Mouse (Mus musculus): Measurements from ENCODE around the gene Cryba2. TPM values are rescaled to one million over a fixed set of nuclear protein-coding genes. Genes with fewer than 3 reads are reported as not detected.

Gene Cryba2
- polyA plus RNA-seq, 1 experiment from 2014 or later, result 1.5 TPM

GRCm38 (mm10) chr1:74855156-74855555 is 37.8 kb downstream of the Cryba2 start:
- H3K4me3 ChIP-seq (ENCODE audit: low read length), result peak overlapping the region; percentile 72
- under 1% methylated on average over 48 of the region's 48 CpGs for WGBS
- peak overlapping the region; percentile 66 for H3K9ac ChIP-seq (ENCODE audit: low read depth, low read length)
- no peak; the same call in 1 of the 2 replicates for ATAC-seq
- no peaks in the 10 kb centered on the region for H3K9me3 ChIP-seq (ENCODE audit: control insufficient read depth, low read length)
- H3K4me1 ChIP-seq (ENCODE audit: control insufficient read depth, insufficient read depth, low read length), result peaks cover 27% of the 10 kb centered on the region
- peaks cover 89% of the 10 kb centered on the region for H3K27me3 ChIP-seq (replicated peaks; ENCODE audit: control insufficient read depth, insufficient read depth, low read length)
- peak overlapping the region; percentile 100 for H3K4me2 ChIP-seq (ENCODE audit: low read depth, low read length)
- H3K36me3 ChIP-seq (ENCODE audit: control insufficient read depth, insufficient read depth, low read length), result no peaks in the 10 kb centered on the region
- no peak overlapping the region for H3K27ac ChIP-seq (ENCODE audit: low read length)

- H3K27ac ChIP-seq (ENCODE audit: low read length), result no peak within 1 kb of the TSS
- H3K36me3 ChIP-seq (ENCODE audit: control insufficient read depth, insufficient read depth, low read length), result no peaks in the 10 kb centered on the region
- peak within 1 kb of the TSS; percentile 100 for H3K4me2 ChIP-seq (ENCODE audit: low read depth, low read length)
- peak within 1 kb of the TSS; percentile 72 for H3K4me3 ChIP-seq (ENCODE audit: low read length)
- H3K4me1 ChIP-seq (ENCODE audit: control insufficient read depth, insufficient read depth, low read length), result peaks cover 27% of the 10 kb centered on the region
- H3K9me3 ChIP-seq (ENCODE audit: control insufficient read depth, low read length), result no peaks in the 10 kb centered on the region
- peak within 1 kb of the TSS; percentile 66 for H3K9ac ChIP-seq (ENCODE audit: low read depth, low read length)
- peaks cover 86% of the 10 kb centered on the region for H3K27me3 ChIP-seq (replicated peaks; ENCODE audit: control insufficient read depth, insufficient read depth, low read length)
- ATAC-seq, result peak; percentile 90
- WGBS, result 3% methylated on average over 39 of the region's 39 CpGs
Measured at GRCm38 (mm10) chr1:74854306-74855056, 38.5 kb downstream of the Cryba2 start, which contains the start of gene Cdk5r2. Gene Cdk5r2, plus strand, starts transcription at chr1:74854934.

GRCm38 (mm10) chr1:74851001-74851775 is 41.8 kb downstream of the Cryba2 start:
- H3K9ac ChIP-seq (ENCODE audit: low read depth, low read length), result no peak overlapping the region
- 18% methylated on average over 6 of the region's 6 CpGs for WGBS
- ATAC-seq, result no peak
- no peak overlapping the region for H3K4me3 ChIP-seq (ENCODE audit: low read length)
- peaks cover 55% of the 10 kb centered on the region for H3K27me3 ChIP-seq (replicated peaks; ENCODE audit: control insufficient read depth, insufficient read depth, low read length)
- no peak overlapping the region for H3K27ac ChIP-seq (ENCODE audit: low read length)
- no peak overlapping the region for H3K4me2 ChIP-seq (ENCODE audit: low read depth, low read length)
- no peaks in the 10 kb centered on the region for H3K36me3 ChIP-seq (ENCODE audit: control insufficient read depth, insufficient read depth, low read length)
- peaks cover 17% of the 10 kb centered on the region for H3K4me1 ChIP-seq (ENCODE audit: control insufficient read depth, insufficient read depth, low read length)
- H3K9me3 ChIP-seq (ENCODE audit: control insufficient read depth, low read length), result no peaks in the 10 kb centered on the region

GRCm38 (mm10) chr1:74850251-74850650 is 42.7 kb downstream of the Cryba2 start:
- H3K27me3 ChIP-seq (replicated peaks; ENCODE audit: control insufficient read depth, insufficient read depth, low read length), result peaks cover 46% of the 10 kb centered on the region
- no peak overlapping the region for H3K27ac ChIP-seq (ENCODE audit: low read length)
- 23% methylated on average over 6 of the region's 6 CpGs for WGBS
- peaks cover 8% of the 10 kb centered on the region for H3K4me1 ChIP-seq (ENCODE audit: control insufficient read depth, insufficient read depth, low read length)
- H3K4me2 ChIP-seq (ENCODE audit: low read depth, low read length), result no peak overlapping the region
- H3K9me3 ChIP-seq (ENCODE audit: control insufficient read depth, low read length), result no peaks in the 10 kb centered on the region
- ATAC-seq, result no peak
- H3K4me3 ChIP-seq (ENCODE audit: low read length), result no peak overlapping the region
- no peaks in the 10 kb centered on the region for H3K36me3 ChIP-seq (ENCODE audit: control insufficient read depth, insufficient read depth, low read length)
- no peak overlapping the region for H3K9ac ChIP-seq (ENCODE audit: low read depth, low read length)

- no peak overlapping the region for H3K9ac ChIP-seq (ENCODE audit: low read depth, low read length)
- H3K27ac ChIP-seq (ENCODE audit: low read length), result no peak overlapping the region
- no peaks in the 10 kb centered on the region for H3K4me1 ChIP-seq (ENCODE audit: control insufficient read depth, insufficient read depth, low read length)
- WGBS, result 63% methylated on average over 5 of the region's 5 CpGs
- ATAC-seq, result no peak
- no peak overlapping the region for H3K4me3 ChIP-seq (ENCODE audit: low read length)
- peaks cover 35% of the 10 kb centered on the region for H3K27me3 ChIP-seq (replicated peaks; ENCODE audit: control insufficient read depth, insufficient read depth, low read length)
- H3K9me3 ChIP-seq (ENCODE audit: control insufficient read depth, low read length), result no peaks in the 10 kb centered on the region
- no peaks in the 10 kb centered on the region for H3K36me3 ChIP-seq (ENCODE audit: control insufficient read depth, insufficient read depth, low read length)
- H3K4me2 ChIP-seq (ENCODE audit: low read depth, low read length), result no peak overlapping the region
Measured at GRCm38 (mm10) chr1:74848946-74849345, 44.0 kb downstream of the Cryba2 start.

GRCm38 (mm10) chr1:74846341-74846740 is 46.6 kb downstream of the Cryba2 start:
- H3K27ac ChIP-seq (ENCODE audit: low read length), result no peak overlapping the region
- H3K9me3 ChIP-seq (ENCODE audit: control insufficient read depth, low read length), result no peaks in the 10 kb centered on the region
- no peaks in the 10 kb centered on the region for H3K4me1 ChIP-seq (ENCODE audit: control insufficient read depth, insufficient read depth, low read length)
- no peak overlapping the region for H3K4me2 ChIP-seq (ENCODE audit: low read depth, low read length)
- no peaks in the 10 kb centered on the region for H3K36me3 ChIP-seq (ENCODE audit: control insufficient read depth, insufficient read depth, low read length)
- 38% methylated on average over 9 of the region's 9 CpGs for WGBS
- no peak for ATAC-seq
- peaks cover 18% of the 10 kb centered on the region for H3K27me3 ChIP-seq (replicated peaks; ENCODE audit: control insufficient read depth, insufficient read depth, low read length)
- no peak overlapping the region for H3K4me3 ChIP-seq (ENCODE audit: low read length)
- H3K9ac ChIP-seq (ENCODE audit: low read depth, low read length), result no peak overlapping the region

- Histone ChIP-seq H3K4me2 (ENCODE audit: low read depth, low read length) (no peak overlapping the region), H3K27ac (ENCODE audit: low read length) (no peak overlapping the region), H3K36me3 (ENCODE audit: control insufficient read depth, insufficient read depth, low read length) (no peaks in the 10 kb centered on the region), H3K4me1 (ENCODE audit: control insufficient read depth, insufficient read depth, low read length) (no peaks in the 10 kb centered on the region), H3K27me3 (replicated peaks; ENCODE audit: control insufficient read depth, insufficient read depth, low read length) (peaks cover 5% of the 10 kb centered on the region), H3K4me3 (ENCODE audit: low read length) (no peak overlapping the region), H3K9ac (ENCODE audit: low read depth, low read length) (no peak overlapping the region), H3K9me3 (ENCODE audit: control insufficient read depth, low read length) (no peaks in the 10 kb centered on the region)
- whole genome bisulfite sequencing, result 77% methylated on average over 5 of the region's 5 CpGs
- ATAC-seq, result no peak
Measured at GRCm38 (mm10) chr1:74843090-74843489, 49.9 kb downstream of the Cryba2 start.

MicroRNA genes within 50 kb of the gene (microRNA counts, 519-probe panel; counts per million panel counts)
- microRNA mmu-miR-375, result 3,730 counts per million, percentile 93 among the panel's probes with 10 or more counts

Small RNA genes lying within 50 kb of the gene (microRNA-seq; reads per million reads assigned to microRNA genes)
- 20,334 reads per million, percentile 96 among the genes with 10 or more reads in this experiment for gene Mir375

Other genes starting within 250 kb of the Cryba2 start
- 6.9 and 7.1 TPM in 2 replicates for gene Ttll4, start 231.4 kb downstream of the Cryba2 start, polyA plus RNA-seq (2015; fragmentation: Nextera tagmentation; extraction: Ambion mirVana)
- gene Cyp27a1, start 179.6 kb downstream of the Cryba2 start, polyA plus RNA-seq (2015; fragmentation: Nextera tagmentation; extraction: Ambion mirVana), result 7.6 and 8.0 TPM in 2 replicates
- 0.15 and 0.17 TPM in 2 replicates for gene Prkag3, start 143.9 kb downstream of the Cryba2 start, polyA plus RNA-seq (2015; fragmentation: Nextera tagmentation; extraction: Ambion mirVana)
- 0.22 and 0.49 TPM in 2 replicates for gene Wnt6, start 121.3 kb downstream of the Cryba2 start, polyA plus RNA-seq (2015; fragmentation: Nextera tagmentation; extraction: Ambion mirVana)
- 0.05 and 0.09 TPM in 2 replicates for gene Wnt10a, start 101.6 kb downstream of the Cryba2 start, polyA plus RNA-seq (2015; fragmentation: Nextera tagmentation; extraction: Ambion mirVana)
- gene Cdk5r2, start 38.2 kb downstream of the Cryba2 start, polyA plus RNA-seq (2015; fragmentation: Nextera tagmentation; extraction: Ambion mirVana), result 0.07 and 0.18 TPM in 2 replicates
- 0.95 and 1.5 TPM in 2 replicates for gene Fev, start 7.7 kb downstream of the Cryba2 start, polyA plus RNA-seq (2015; fragmentation: Nextera tagmentation; extraction: Ambion mirVana)
- gene Cfap65, start 42.5 kb upstream of the Cryba2 start, polyA plus RNA-seq (2015; fragmentation: Nextera tagmentation; extraction: Ambion mirVana), result 0.07 and 0.16 TPM in 2 replicates
- 25.3 and 27.9 TPM in 2 replicates for gene Ihh, start 58.5 kb upstream of the Cryba2 start, polyA plus RNA-seq (2015; fragmentation: Nextera tagmentation; extraction: Ambion mirVana)
- gene Nhej1, start 232.1 kb upstream of the Cryba2 start, polyA plus RNA-seq (2015; fragmentation: Nextera tagmentation; extraction: Ambion mirVana), result 9.4 and 10.2 TPM in 2 replicates
- 1.2 and 1.5 TPM in 2 replicates for gene Slc23a3, start 240.7 kb upstream of the Cryba2 start, polyA plus RNA-seq (2015; fragmentation: Nextera tagmentation; extraction: Ambion mirVana)
- gene Cnppd1, start 249.6 kb upstream of the Cryba2 start, polyA plus RNA-seq (2015; fragmentation: Nextera tagmentation; extraction: Ambion mirVana), result 49.1 and 52.5 TPM in 2 replicates
- 44.7 and 50.8 TPM in 2 replicates for gene Retreg2, start 249.6 kb upstream of the Cryba2 start, polyA plus RNA-seq (2015; fragmentation: Nextera tagmentation; extraction: Ambion mirVana)

Measured in intestine, embryonic 16.5 days (tissue).